Mouse (Mus musculus): ENCODE results near the gene Acacb.
A peak's percentile ranks its signal among the peaks of the same experiment; 100 is the strongest.

Gene Acacb

DNA sequence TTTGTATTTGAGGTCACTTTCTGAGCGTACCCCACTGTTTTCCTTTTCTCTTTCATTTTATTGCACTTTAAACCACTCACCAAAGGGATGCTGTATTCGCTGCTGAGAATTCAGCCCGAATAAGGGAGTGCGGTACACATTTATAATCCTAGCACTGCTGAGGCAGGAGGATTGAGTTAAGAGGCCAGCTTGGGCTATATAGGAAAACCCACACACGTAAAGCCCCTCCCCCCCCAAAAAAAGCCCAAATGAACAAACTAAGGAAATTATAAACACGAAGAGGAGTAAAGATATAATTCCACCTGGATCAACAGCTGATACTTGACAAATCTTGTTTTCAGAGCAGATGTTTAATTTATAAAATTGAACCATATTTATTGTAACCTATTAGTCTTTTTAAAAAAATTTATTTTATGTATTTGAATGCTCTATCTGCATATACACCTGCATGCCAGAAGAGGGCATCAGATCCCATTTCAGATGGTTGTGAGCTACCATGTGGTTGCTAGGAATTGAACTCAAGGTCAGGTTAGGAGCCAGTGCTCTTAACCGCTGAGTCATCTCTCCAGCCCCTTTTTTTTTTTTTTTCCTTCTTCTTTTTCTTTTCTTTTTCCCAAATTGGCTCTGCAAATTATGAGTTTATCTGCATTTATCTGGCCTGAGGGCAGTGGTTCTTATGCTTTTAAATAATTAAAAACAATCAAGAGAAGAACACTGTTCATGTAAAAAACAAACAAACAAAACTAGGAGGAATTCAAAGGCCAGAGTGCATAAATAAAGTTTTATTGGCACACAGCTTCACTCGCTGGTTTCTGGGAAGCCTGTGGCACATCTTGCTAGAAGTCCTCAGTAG is 30.4 kb downstream of the Acacb start:
- DNase-seq, result no peak

DNA sequence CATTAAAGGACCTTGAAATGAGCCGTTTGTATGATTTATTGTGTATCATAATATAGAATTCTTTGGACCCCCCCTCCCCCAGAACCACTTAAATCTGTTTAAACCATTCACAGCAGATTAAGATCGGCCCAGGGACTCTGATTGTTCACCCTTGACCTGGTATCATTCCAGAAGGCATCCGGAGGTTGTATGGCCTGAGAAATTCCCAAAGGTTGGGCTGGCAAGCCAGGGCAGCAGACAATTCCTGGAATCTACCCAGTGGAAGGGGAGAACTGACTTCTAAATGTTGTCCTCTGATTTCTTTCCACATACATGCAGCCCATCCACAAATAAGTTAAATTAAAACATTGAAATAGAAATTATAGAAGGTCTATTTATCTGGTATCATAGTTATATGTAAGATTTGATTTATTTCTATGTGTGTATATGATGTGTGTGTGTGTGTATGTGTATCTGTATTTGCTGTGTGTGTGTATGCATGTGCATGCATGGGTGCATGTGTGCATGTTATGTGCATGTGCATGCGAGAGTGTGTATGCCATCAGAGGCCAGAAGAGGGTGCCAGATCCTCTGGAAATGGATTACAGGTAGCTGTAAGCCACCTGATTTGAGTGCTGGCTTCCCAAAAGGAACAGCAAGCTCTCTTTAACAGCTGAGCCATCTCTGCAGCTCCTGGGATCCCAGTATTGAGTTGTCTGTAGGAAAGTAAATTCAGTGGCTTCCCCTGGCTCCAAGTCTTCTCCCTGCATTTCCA is 31.8 kb downstream of the Acacb start:
- no peak for DNase-seq

DNA sequence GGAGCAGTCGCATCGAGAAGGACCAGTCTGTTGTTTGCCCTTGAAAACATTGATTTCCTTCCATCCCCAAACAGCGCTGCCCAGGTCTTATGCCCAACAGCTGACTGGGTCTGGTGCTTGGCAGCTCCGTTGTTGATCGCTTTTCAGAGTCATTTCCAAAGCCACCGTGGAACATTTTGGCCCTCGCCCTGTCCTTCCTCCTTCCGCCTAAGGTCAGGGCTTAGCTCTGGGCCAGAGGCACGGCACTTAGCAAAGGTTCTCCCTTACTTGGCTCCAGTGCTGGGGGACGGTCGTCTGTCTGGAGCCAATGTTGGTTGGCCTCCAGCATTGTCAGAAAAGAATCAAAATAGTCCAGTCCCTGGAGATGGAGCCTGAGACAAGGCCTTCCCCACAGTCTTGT is 33.2 kb downstream of the Acacb start:
- no peak for DNase-seq

DNA sequence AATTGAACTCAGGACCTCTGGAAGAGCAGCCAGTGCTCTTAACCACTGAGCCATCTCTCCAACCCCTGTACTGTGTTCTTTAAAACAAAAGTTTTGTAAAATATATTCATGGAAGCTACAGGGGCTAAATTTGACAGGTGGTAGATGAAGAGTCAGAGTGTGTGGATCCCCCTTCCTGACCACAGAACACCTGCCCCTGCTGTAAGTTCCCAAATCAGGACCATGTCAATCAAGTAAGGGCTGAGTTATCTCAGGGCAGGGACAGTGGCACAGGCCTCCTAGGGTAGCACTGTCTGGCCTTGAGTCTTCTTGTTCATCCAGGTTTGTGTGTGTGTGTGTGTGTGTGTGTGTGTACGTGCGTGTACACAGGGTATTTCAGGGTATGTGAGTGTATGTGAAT is 37.2 kb downstream of the Acacb start:
- DNase-seq, result no peak

GRCm38 (mm10) chr5:114187108-114187507 is 40.8 kb downstream of the Acacb start:
- DNase-seq, result no peak

- DNase-seq, result no peak
Measured at GRCm38 (mm10) chr5:114188900-114189464, 42.6 kb downstream of the Acacb start.

- no peak for DNase-seq
Measured at GRCm38 (mm10) chr5:114194161-114194560, 47.8 kb downstream of the Acacb start.

- no peak for DNase-seq
Measured at GRCm38 (mm10) chr5:114199116-114199777, 52.9 kb downstream of the Acacb start.

- no peak for DNase-seq
Measured at GRCm38 (mm10) chr5:114206158-114206557, 59.8 kb downstream of the Acacb start.

DNA sequence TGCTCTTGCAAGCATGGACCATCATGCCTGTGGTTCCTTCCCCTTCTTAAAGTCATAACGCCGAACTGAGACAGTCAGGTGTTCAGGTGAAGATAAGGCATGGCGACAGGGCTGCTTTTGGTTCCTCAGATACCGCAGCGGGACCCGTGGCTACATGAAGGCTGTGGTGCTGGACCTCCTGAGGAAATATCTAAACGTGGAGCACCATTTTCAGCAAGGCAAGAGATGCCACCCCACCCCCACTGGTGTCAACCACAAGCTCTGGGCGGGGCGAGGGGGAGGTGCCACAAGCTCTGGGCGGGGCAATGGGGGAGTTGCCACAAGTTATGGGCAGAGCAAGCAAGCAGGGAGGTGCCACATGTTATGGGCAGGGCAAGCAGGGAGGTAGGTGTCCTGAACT is 66.8 kb downstream of the Acacb start:
- DNase-seq, result no peak

GRCm38 (mm10) chr5:114218771-114219170 is 72.4 kb downstream of the Acacb start:
- no peak for DNase-seq

DNA sequence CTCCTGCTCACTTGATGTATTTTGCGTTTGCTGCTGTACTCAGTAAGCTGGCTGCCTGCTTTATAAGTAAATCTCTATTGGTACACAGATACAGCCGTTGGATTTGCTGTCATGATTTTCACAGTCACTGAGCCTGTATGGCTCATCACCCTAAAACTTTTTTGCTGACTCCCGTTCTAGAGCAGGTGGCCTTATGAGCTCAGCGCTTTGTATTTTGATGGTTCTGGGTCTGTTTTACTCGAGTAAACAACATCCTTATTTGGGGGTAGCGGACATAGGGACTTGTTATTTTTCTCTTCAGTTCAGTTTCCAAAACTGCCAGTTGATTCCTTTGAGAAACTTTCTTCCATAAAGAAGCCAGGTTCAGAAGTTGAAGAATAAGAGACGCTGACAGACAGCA is 79.7 kb downstream of the Acacb start:
- DNase-seq, result no peak

DNA sequence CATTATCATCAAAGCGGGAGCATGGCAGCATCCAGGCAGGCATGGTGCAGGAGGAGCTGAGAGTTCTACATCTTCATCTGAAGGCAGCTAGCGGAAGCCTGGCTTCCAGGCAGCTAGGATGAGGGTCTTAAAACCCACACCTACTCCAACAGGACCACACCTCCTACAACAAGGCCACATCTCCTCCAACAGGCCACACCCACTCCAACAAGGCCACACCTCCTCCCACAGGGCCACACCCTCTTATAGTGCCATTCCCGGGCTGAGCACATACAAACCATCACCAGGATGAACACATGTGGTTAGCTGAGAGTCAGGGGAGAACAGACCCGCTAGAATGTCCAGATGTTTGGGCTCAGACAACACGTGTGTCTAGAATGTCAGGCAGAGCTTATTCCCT is 82.6 kb downstream of the Acacb start:
- DNase-seq, result no peak

DNA sequence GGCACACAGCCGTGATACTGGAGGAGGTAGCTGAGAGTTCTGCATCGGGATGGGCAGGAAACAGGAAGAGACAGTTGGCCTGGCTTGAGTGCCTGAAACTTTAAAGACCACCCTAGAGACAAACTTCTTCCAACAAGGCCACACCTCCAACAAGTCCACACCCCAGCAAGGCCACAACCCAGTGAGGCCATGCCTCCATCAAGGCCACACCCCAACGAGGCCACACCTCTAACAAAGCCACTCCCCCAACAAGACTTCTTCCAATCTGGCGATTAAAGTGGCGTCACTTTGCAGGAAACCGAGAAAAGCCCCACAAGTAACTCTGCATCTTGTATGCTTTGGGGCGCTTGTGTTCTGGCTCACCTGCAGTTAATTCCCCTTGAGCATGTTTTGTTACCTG is 92.6 kb downstream of the Acacb start:
- DNase-seq, result no peak

DNA sequence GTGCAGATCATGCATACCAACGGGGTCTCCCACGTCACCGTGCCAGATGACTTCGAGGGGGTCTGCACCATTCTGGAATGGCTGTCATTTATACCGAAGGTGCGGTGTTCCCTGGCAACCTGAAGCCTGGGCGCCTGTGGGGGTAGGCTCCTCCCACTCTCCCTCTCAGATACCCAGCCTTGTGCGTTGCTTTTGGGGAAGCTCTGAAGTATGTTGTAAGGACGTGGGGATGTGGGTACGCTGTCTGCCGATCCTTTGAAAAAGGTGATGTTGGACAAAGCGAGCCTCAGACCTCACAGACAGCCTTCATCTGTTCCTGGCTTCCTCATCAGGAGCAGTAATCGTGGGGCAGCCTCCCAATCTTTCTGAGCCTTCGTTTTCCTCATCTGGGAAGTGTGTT is 93.4 kb downstream of the Acacb start:
- no peak for DNase-seq

- DNase-seq, result no peak
Measured at GRCm38 (mm10) chr5:114246465-114246864, 100.1 kb downstream of the Acacb start.

GRCm38 (mm10) chr5:114248174-114248589 is 101.8 kb downstream of the Acacb start:
- DNase-seq, result peak; percentile 34

DNA sequence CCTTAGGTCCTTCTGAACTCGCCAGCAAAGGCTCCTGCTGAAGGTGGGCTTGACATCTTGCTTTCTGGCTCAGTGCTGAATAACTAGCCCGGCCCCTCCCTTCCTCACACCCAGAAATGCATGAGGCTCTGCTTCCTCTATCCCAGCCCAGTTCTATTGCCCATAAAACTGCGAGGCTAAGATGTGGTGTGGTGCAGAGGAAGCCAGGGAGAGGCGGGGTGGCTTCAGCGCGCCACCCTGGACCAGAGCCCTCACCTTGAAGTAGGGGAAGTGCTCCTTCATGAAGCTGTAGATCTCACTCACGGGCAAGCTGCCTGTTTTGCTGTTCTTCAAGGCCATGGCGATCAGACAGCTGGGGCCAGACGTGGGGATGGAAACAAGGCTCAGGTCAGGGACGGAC is 113.2 kb downstream of the Acacb start:
- DNase-seq, result no peak

DNA sequence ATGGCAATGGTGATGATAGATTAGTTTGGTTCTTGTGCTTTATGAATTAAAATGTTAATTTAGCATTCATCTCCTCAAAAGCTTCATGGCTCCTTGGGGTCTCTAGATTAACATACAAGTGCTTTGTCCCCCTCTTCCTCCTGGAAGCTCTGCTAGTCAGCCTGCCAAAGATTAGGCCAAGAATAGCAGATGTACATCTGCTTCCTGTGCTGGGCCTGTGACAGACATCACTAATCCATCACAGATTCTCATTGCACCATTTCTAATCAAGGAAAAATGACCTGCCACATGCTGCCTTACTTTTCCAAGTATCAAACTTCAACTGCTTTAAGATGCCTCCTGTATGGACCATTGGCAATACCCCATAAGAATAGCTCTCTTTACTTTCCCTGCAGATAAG is 115.2 kb downstream of the Acacb start:
- DNase-seq, result no peak

DNA sequence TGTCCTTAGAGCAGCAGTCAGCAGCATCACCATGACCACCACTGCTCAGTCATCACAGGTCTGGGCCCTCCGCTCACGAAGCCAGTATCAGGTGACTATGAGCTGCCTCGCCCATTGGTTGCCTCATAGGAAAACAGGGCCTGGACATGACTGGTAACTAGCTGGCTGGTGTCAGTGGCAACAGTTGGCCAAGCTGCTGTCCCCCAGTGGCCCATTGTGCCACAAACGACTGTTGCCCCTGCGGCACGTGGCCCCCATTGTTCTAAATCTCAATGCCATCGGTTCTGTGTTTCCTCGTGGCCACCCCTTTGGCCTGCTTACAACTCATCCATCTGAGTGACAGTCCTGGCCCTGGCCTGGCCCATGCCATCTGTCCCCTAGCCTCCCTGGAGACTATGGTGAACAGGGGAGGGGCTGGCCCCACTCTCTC is 117.7 kb downstream of the Acacb start:
- peak; percentile 10 for DNase-seq

- DNase-seq, result no peak
Measured at GRCm38 (mm10) chr5:114264791-114265190, 118.5 kb downstream of the Acacb start.

GRCm38 (mm10) chr5:114268646-114269045 is 122.3 kb downstream of the Acacb start:
- no peak for DNase-seq

DNA sequence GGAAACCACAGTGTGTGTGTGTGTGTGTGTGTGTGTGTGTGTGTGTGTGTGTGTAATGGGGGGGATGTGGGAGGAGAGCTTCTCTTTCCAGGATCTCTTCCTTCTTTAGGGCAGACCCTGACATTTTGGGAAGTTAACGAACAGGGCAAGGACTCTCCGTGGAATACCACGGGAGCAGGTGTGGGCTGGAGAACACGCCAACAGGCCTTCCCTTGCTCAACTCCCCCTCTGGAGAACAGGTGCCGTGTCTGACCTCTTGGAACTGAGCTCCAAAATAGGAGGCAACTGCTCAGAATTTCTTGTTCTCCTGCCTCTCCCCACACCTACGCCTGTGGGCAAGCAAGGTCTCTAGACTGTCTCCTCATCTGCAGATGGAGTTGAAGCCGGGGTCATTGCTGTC is 123.2 kb downstream of the Acacb start:
- no peak for DNase-seq

Measured in cerebellum, adult 9-10 months (tissue).